Mouse (Mus musculus): ENCODE data around the gene Zfp708.

- TF ChIP-seq CTCF (IDR thresholded peaks at IDR 0.05; ENCODE audit: borderline replicate concordance, control insufficient read depth, extremely low read depth, insufficient read depth, low read length, poor library complexity) (no peak), POLR2A (IDR thresholded peaks at IDR 0.05; ENCODE audit: control insufficient read depth, extremely low read depth, insufficient read depth, low read length, poor library complexity) (no peak)
These were observed 37.5 kb downstream of the Zfp708 start for GRCm38 (mm10) chr13:67060161-67060785.

Data from thymus, adult 2 months (tissue).